Mouse (Mus musculus): ENCODE data around the gene Rasgef1a.

Gene Rasgef1a

DNA sequence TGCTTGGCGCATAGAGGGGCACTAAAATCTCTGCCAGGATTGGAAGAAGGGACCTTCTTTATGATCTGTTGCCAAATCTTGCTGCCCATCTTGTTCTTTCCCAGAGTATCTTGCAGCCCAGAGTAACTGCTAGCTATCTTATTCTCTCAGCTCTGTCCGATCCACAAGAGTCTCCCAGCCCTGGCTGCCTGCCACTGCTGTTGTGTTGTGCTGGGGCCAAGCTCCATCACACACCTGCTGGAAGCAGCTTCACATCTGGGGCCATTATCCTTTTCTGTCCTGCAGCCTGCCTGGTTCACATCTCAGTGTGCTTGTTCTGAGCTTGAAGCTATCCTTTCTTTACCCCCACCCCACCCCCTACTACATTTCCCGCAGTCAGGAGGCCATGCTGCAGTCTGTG, 65.0 kb downstream of the Rasgef1a start:
- peak; percentile 66 for DNase-seq

DNA sequence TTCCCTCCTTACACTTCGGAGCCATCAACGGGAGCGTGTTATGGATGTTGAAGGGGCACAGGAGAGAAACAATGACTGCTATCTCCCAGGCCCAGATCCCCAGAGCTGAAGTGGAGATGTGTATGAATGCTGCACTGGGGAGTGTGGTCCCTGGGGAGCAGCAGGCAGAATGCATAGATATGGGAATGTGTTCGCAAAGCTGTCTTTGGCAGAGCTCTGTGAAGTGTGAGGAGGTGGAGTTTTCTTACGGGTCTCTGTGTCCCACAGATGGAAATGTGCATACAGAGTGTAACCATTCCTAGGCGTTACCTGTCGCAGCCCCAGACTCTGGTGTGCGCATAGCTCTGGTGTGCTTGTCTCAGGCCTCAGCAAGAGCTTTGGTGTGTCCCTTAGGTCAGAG, 65.5 kb downstream of the Rasgef1a start:
- no peak for DNase-seq

- DNase-seq: peak; percentile 78
These were observed 66.2 kb downstream of the Rasgef1a start for GRCm38 (mm10) chr6:118077421-118077820.

DNA sequence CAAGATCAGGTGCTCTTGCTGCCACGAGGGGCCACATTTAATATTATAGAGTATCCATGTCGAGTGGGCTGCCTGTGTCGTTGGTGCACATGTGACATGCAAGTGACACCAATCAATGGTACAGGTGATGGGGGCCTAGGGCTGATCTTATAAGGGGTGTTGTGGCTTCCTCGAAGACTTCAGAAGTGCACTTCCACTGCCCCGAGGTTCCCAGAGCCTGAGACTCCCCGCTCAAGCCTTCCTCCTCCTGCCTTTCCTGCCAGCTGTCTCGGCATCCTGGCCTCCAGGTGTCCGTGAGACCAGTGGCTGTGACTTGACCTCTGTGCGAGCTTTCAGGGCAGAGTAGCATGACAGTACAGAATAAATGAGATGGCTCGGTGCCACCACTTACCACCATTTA, 67.5 kb downstream of the Rasgef1a start:
- DNase-seq: peak; percentile 80

- peak; percentile 63 for DNase-seq
These were observed 68.1 kb downstream of the Rasgef1a start for GRCm38 (mm10) chr6:118079292-118079691.

- DNase-seq: peak; percentile 76
These were observed 68.7 kb downstream of the Rasgef1a start for GRCm38 (mm10) chr6:118079762-118080465.

GRCm38 (mm10) chr6:118080711-118081110, 69.5 kb downstream of the Rasgef1a start:
- DNase-seq: peak; percentile 52

GRCm38 (mm10) chr6:118082384-118082783, 71.1 kb downstream of the Rasgef1a start:
- peak; percentile 88 for DNase-seq

DNA sequence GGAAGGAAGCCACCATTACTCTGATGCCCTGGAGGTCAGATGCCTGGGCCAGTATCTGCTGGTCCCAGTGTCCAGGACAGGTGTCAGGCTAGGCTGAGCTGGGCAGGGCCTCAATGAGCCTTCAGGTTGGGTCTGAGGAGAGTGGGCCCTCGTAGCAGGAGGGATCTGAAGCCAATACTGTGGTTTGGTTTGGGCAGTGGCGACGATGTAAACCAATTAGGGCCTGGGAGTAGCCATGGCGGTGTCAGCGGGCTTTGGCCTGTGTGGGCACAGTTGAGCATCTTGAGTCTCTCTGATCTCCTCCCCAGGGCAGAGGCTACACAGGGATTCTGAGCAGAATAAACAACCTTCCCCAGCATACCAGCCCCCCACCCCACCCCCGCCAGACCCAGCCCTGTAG, 72.4 kb downstream of the Rasgef1a start:
- DNase-seq: peak; percentile 82

DNA sequence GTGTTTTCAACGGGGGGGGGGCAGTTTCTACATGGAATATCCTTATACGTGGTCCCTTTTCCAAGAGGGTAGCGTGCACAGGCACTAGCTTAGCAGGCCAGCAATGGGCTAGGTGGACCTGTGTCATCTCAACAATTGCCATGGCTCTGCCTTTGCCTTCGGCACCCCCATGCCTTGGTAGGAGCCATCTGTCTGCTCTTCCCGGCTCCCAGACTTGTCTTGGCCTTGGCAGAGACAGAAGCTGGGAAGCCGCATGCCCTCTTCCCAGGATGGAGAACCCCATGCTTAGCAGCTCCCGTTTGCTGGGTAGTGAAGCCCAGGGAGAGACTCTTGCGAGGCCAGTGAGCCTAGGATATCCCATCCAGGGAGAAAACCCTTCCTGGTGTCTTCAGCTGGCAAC, 73.4 kb downstream of the Rasgef1a start:
- peak; percentile 81 for DNase-seq

GRCm38 (mm10) chr6:118087955-118088354, 76.7 kb downstream of the Rasgef1a start:
- peak; percentile 73 for DNase-seq

- peak; percentile 65 for DNase-seq
These were observed 77.7 kb downstream of the Rasgef1a start for GRCm38 (mm10) chr6:118088750-118089440.

- no peak for DNase-seq
These were observed 79.6 kb downstream of the Rasgef1a start for GRCm38 (mm10) chr6:118090827-118091226.

DNA sequence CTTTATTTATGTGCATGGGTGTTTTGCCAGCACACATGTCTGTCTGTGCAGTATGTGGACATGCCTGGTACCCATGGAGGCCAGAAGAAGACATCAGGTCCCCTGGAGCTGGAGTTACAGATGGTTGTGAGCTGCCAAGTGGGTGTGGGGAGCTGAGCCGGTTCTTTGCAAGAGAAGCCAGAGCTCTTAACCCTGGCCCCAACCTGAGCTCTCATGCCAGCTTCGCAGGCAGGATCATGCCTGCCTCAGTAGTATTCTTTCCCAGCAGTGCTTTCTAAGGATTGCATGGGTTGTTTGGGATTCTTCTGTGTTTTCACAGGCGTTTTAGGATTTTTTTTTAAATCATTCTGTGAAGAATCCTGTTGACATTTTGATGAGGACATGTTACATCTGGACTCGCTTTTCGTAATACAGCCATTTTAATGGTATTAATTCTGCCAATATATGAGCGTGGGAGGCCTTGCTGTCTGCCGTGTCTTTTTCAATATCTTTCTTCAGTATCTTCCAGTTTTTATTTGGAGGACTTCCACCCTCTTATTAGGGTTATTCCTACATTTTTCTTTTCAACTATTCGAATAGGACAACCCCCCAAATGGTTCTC, 86.6 kb downstream of the Rasgef1a start:
- DNase-seq: no peak

- peak; percentile 65 for DNase-seq
These were observed 88.1 kb downstream of the Rasgef1a start for GRCm38 (mm10) chr6:118099311-118099802.

DNA sequence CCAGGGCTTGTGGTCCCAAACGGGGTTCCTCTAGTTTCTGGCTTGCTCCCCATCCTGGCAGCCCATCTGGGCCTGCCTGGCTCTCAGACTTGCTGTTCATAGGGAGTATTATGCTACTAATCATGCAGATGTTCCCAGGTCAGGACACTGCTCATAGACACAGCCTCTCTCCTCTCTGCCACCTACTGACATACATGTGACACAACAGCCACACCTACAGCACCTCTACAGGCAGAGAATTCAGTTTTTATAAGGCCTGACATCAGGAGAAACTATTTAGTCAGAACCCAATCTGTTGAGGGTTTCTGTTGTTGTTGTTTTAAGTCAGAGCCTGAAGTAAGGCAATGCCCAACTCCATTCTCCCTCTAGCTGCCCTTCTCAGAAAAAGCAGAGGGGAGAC, 100.6 kb downstream of the Rasgef1a start:
- DNase-seq: no peak

DNA sequence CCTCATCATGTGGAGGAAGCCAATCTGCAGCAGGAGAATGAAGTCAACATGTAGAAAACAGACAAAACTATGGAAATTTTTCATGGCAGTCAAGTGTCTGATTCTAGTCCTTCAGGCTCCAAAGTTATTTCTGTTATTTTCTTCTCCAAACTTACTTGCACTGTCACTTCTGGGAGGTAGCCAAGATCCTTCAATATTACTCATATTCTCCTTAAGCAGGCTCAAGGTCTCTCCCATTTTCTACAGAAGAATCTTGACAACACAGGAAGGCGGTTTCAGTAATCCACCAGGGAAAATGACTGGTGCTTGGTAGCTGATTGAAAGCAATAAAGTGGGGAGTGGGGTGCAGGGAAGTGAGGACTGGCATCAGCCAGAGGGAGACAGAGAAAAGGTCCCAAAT, 111.5 kb downstream of the Rasgef1a start:
- DNase-seq: no peak

DNA sequence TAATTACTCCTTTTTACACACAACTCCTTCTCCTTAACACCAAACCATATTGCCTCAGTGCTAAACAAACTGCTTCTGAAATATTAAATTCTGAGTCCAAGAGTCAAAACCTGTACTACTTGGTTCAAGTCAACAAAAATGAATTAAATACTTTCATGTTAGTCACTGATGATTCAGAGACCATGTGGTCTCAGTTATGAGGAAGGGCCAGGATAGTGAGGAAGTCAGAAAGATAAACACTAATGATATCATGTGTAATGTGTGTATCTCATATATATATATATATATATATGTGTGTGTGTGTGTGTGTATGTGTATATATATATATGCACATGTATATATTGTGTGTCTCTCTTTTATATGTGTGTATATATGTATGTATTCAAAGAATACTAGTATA, 115.3 kb downstream of the Rasgef1a start:
- DNase-seq: no peak

- DNase-seq: peak; percentile 83
These were observed 116.0 kb downstream of the Rasgef1a start for GRCm38 (mm10) chr6:118127198-118127597.

DNA sequence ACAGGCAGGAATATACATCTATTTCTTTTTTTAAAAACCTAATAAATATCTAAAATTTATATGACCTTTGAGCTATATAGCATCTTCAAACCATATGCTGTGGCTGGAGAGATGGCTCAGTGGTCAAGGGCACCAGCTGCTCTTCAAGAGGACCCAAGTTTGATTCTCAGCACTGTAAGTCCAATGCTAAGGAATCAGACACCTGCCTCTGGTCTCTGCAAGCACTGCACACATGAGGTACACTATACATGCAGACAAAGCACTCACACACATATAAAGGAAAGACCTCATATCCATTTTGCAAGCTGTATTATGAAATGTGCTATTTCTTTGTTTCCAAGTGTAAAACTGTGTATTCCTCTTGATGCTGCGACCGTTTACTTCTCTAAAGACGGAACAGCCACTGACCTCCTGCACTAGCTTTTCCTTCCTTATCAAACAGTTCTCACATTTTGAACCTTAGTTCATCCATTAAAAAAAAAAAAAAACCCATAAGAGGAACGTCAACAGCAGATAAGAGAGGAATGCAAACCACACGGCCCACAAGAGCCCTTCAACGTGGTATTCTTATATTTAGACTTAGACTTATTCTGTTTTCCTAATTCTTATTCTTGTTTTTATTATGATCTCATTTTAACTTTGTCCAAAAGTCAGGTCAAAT, 116.7 kb downstream of the Rasgef1a start:
- peak; percentile 80 for DNase-seq

- DNase-seq: peak; percentile 60
These were observed 118.8 kb downstream of the Rasgef1a start for GRCm38 (mm10) chr6:118130022-118130421.

DNA sequence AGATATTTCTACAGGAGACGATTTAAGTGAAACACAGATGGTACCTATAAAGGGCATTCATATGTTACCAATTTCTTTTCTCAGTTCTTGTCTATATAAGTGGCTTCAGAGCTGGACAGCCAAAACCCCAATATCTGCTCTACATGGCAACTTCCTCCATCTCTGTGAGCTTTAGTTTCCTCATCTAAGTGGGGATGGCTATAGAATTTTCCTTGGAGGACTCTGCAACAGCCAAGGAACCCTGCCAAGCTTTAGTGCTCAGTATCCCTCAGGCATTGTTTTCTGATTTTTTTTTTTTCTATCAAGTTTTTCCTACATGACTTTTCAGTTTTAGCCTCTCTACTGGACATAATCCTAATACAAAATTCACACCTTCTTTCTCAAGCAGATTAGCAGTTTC, 123.2 kb downstream of the Rasgef1a start:
- peak; percentile 42 for DNase-seq

GRCm38 (mm10) chr6:118137148-118137547, 125.9 kb downstream of the Rasgef1a start:
- DNase-seq: no peak
